Mouse (Mus musculus): Measurements from ENCODE around the gene Dnajb2.

GRCm38 (mm10) chr1:75231664-75232152 is 4.5 kb upstream of the Dnajb2 start, which contains the start of gene A630095N17Rik:
- no peak for TF ChIP-seq CEBPB (IDR thresholded peaks at IDR 0.05; ENCODE audit: low read depth)
- TF ChIP-seq CTCF (IDR thresholded peaks at IDR 0.05; ENCODE audit: control insufficient read depth, insufficient read depth, insufficient read length), result no peak
- no peak for TF ChIP-seq MYOD1 (IDR thresholded peaks at IDR 0.05; ENCODE audit: control insufficient read depth, insufficient read length, low read depth)
- TF ChIP-seq MYOG (IDR thresholded peaks at IDR 0.05; ENCODE audit: control insufficient read depth, extremely low read depth, insufficient read length), result no peak
- no peak for TF ChIP-seq USF1 (IDR thresholded peaks at IDR 0.05; ENCODE audit: low read depth)
- TF ChIP-seq MAX (IDR thresholded peaks at IDR 0.05), result no peak
